Mouse (Mus musculus): ENCODE measurements at regions not wholly inside any gene's neighbourhood (a gene's known extent, or its start where the extent isn't known, plus 50 kb on each side); places are given as distances from the start of the nearest gene placed in this dataset.
A peak's percentile ranks its signal among the peaks of the same experiment; 100 is the strongest.

DNA sequence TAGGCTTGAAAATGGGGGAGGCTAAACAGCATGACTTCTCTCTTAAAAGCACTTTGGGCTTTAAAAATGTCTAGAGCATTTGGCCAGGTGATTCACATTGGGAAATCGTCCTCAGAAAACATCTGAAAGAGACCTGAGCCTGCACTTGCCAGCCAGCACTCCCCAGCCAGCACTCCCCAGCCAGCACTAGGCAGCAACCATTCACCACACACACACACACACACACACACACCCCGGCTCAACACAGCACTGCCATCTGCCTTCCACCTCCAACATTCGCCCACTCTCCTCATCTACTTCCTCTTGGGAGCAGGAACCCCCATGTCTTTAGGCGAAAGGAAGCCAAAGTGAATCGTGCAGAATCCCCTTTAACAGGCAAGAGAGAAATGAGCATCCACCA is 85.4 kb downstream of the Atp23 start:
- ATAC-seq (ENCODE audit: insufficient read depth, low FRiP score, low TSS enrichment) (no peak), DNase-seq (ENCODE audit: low spot score) (no peak)
- WGBS: 80% methylated on average over 5 of the region's 5 CpGs
- no peaks in the 10 kb centered on the region for H3K27me3 ChIP-seq (ENCODE audit: control insufficient read depth, insufficient read depth, low read length)
- no peak overlapping the region for H3K9ac ChIP-seq (ENCODE audit: low read length)
- H3K27ac ChIP-seq (ENCODE audit: low read depth, low read length): no peak overlapping the region
- H3K4me2 ChIP-seq (ENCODE audit: low read depth): no peak overlapping the region
- H3K36me3 ChIP-seq (ENCODE audit: control insufficient read depth, insufficient read depth, low read length): no peaks in the 10 kb centered on the region
- H3K4me1 ChIP-seq (ENCODE audit: control insufficient read depth, insufficient read depth, low read length): no peaks in the 10 kb centered on the region
- H3K9me3 ChIP-seq (ENCODE audit: control insufficient read depth, low read length): no peaks in the 10 kb centered on the region
- H3K4me3 ChIP-seq (ENCODE audit: low read depth, low read length): no peak overlapping the region

- Histone ChIP-seq H3K9me3 (ENCODE audit: control insufficient read depth, low read length) (no peaks in the 10 kb centered on the region), H3K4me2 (ENCODE audit: low read depth) (no peak overlapping the region), H3K36me3 (ENCODE audit: control insufficient read depth, insufficient read depth, low read length) (no peaks in the 10 kb centered on the region), H3K4me3 (ENCODE audit: low read depth, low read length) (no peak overlapping the region), H3K9ac (ENCODE audit: low read length) (no peak overlapping the region), H3K27me3 (ENCODE audit: control insufficient read depth, insufficient read depth, low read length) (no peaks in the 10 kb centered on the region), H3K4me1 (ENCODE audit: control insufficient read depth, insufficient read depth, low read length) (no peaks in the 10 kb centered on the region), H3K27ac (ENCODE audit: low read depth, low read length) (no peak overlapping the region)
- ATAC-seq (ENCODE audit: insufficient read depth, low FRiP score, low TSS enrichment) (no peak), DNase-seq (ENCODE audit: low spot score) (no peak)
- 94% methylated on average over 18 of the region's 18 CpGs for WGBS
Observed at GRCm38 (mm10) chr10:126814968-126815367, 86.2 kb downstream of the Atp23 start.

- no peaks in the 10 kb centered on the region for H3K27me3 ChIP-seq (ENCODE audit: control insufficient read depth, insufficient read depth, low read length)
- 90% methylated on average over 6 of the region's 6 CpGs for WGBS
- no peak overlapping the region for H3K4me3 ChIP-seq (ENCODE audit: low read depth, low read length)
- no peaks in the 10 kb centered on the region for H3K9me3 ChIP-seq (ENCODE audit: control insufficient read depth, low read length)
- no peak overlapping the region for H3K27ac ChIP-seq (ENCODE audit: low read depth, low read length)
- no peaks in the 10 kb centered on the region for H3K4me1 ChIP-seq (ENCODE audit: control insufficient read depth, insufficient read depth, low read length)
- H3K9ac ChIP-seq (ENCODE audit: low read length): no peak overlapping the region
- no peak overlapping the region for H3K4me2 ChIP-seq (ENCODE audit: low read depth)
- no peak for ATAC-seq (ENCODE audit: insufficient read depth, low FRiP score, low TSS enrichment)
- no peak for DNase-seq (ENCODE audit: low spot score)
- no peaks in the 10 kb centered on the region for H3K36me3 ChIP-seq (ENCODE audit: control insufficient read depth, insufficient read depth, low read length)
Observed at GRCm38 (mm10) chr10:126813051-126813593, 88.0 kb downstream of the Atp23 start.

- H3K36me3 ChIP-seq (ENCODE audit: control insufficient read depth, insufficient read depth, low read length): no peaks in the 10 kb centered on the region
- no peaks in the 10 kb centered on the region for H3K9me3 ChIP-seq (ENCODE audit: control insufficient read depth, low read length)
- 82% methylated on average over 7 of the region's 7 CpGs for WGBS
- H3K27ac ChIP-seq (ENCODE audit: low read depth, low read length): no peak overlapping the region
- ATAC-seq (ENCODE audit: insufficient read depth, low FRiP score, low TSS enrichment) (no peak), DNase-seq (ENCODE audit: low spot score) (no peak)
- no peak overlapping the region for H3K9ac ChIP-seq (ENCODE audit: low read length)
- H3K4me3 ChIP-seq (ENCODE audit: low read depth, low read length): no peak overlapping the region
- no peak overlapping the region for H3K4me2 ChIP-seq (ENCODE audit: low read depth)
- H3K27me3 ChIP-seq (ENCODE audit: control insufficient read depth, insufficient read depth, low read length): no peaks in the 10 kb centered on the region
- no peaks in the 10 kb centered on the region for H3K4me1 ChIP-seq (ENCODE audit: control insufficient read depth, insufficient read depth, low read length)
Observed at GRCm38 (mm10) chr10:126812243-126812755, 88.9 kb downstream of the Atp23 start.

- H3K9me3 ChIP-seq (ENCODE audit: control insufficient read depth, low read length): no peaks in the 10 kb centered on the region
- DNase-seq (ENCODE audit: low spot score) (no peak), ATAC-seq (ENCODE audit: insufficient read depth, low FRiP score, low TSS enrichment) (no peak)
- H3K27ac ChIP-seq (ENCODE audit: low read depth, low read length): no peak overlapping the region
- no peaks in the 10 kb centered on the region for H3K27me3 ChIP-seq (ENCODE audit: control insufficient read depth, insufficient read depth, low read length)
- WGBS: 81% methylated on average over 11 of the region's 11 CpGs
- no peak overlapping the region for H3K9ac ChIP-seq (ENCODE audit: low read length)
- H3K4me1 ChIP-seq (ENCODE audit: control insufficient read depth, insufficient read depth, low read length): no peaks in the 10 kb centered on the region
- no peaks in the 10 kb centered on the region for H3K36me3 ChIP-seq (ENCODE audit: control insufficient read depth, insufficient read depth, low read length)
- no peak overlapping the region for H3K4me3 ChIP-seq (ENCODE audit: low read depth, low read length)
- H3K4me2 ChIP-seq (ENCODE audit: low read depth): no peak overlapping the region
Observed at GRCm38 (mm10) chr10:126810346-126811095, 90.6 kb downstream of the Atp23 start.

DNA sequence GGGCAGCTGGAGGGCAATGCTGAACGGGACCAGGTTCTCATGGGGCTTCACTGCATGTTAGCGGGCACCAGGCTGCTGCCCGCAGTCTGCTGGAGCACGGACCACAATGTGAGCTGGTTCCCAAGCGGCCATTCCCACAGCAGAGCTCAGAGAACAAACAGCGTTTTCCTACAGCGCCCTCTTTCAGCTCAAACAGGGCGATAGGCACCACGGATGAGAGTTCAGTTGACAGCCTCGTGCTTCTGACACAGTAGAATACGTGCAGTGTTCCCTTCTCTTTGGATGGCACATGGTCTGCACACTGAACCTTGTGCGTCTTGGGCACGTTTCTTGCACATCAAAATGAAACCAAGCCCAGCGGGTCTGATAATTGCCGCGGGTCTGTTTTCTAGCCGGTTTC is 91.6 kb downstream of the Atp23 start:
- 61% methylated on average over 17 of the region's 17 CpGs for WGBS

GRCm38 (mm10) chr10:126806881-126807280 is 94.3 kb downstream of the Atp23 start:
- DNase-seq (ENCODE audit: low spot score): no peak
- no peak overlapping the region for H3K9ac ChIP-seq (ENCODE audit: low read length)
- H3K4me1 ChIP-seq (ENCODE audit: control insufficient read depth, insufficient read depth, low read length): no peaks in the 10 kb centered on the region
- WGBS: 82% methylated on average over 4 of the region's 4 CpGs
- H3K4me3 ChIP-seq (ENCODE audit: low read depth, low read length): no peak overlapping the region
- no peak overlapping the region for H3K4me2 ChIP-seq (ENCODE audit: low read depth)
- H3K27ac ChIP-seq (ENCODE audit: low read depth, low read length): no peak overlapping the region
- no peaks in the 10 kb centered on the region for H3K27me3 ChIP-seq (ENCODE audit: control insufficient read depth, insufficient read depth, low read length)
- H3K36me3 ChIP-seq (ENCODE audit: control insufficient read depth, insufficient read depth, low read length): no peaks in the 10 kb centered on the region
- H3K9me3 ChIP-seq (ENCODE audit: control insufficient read depth, low read length): no peaks in the 10 kb centered on the region
- ATAC-seq (ENCODE audit: insufficient read depth, low FRiP score, low TSS enrichment): no peak

More for the DNA sequence above, 91.6 kb downstream of the Atp23 start:
- H3K9me3 ChIP-seq (ENCODE audit: control insufficient read depth, low read length): no peaks in the 10 kb centered on the region
- H3K4me1 ChIP-seq (ENCODE audit: control insufficient read depth, insufficient read depth, low read length): no peaks in the 10 kb centered on the region
- H3K27me3 ChIP-seq (ENCODE audit: control insufficient read depth, insufficient read depth, low read length): no peaks in the 10 kb centered on the region
- H3K36me3 ChIP-seq (ENCODE audit: control insufficient read depth, insufficient read depth, low read length): no peaks in the 10 kb centered on the region
- H3K4me2 ChIP-seq (ENCODE audit: low read depth): peak overlapping the region; percentile 31
- peak; percentile 39; the same call in 1 of the 2 replicates for ATAC-seq (ENCODE audit: insufficient read depth, low FRiP score, low TSS enrichment)
- H3K27ac ChIP-seq (ENCODE audit: low read depth, low read length): no peak overlapping the region
- H3K4me3 ChIP-seq (ENCODE audit: low read depth, low read length): no peak overlapping the region
- DNase-seq (ENCODE audit: low spot score): peak; percentile 32
- peak overlapping the region; percentile 8; the same call in 1 of the 2 replicates for H3K9ac ChIP-seq (ENCODE audit: low read length)

GRCm38 (mm10) chr10:126802732-126803131 is 98.4 kb downstream of the Atp23 start:
- no peak overlapping the region for H3K4me2 ChIP-seq (ENCODE audit: low read depth)
- H3K27me3 ChIP-seq (ENCODE audit: control insufficient read depth, insufficient read depth, low read length): no peaks in the 10 kb centered on the region
- DNase-seq (ENCODE audit: low spot score) (no peak), ATAC-seq (ENCODE audit: insufficient read depth, low FRiP score, low TSS enrichment) (no peak)
- no peaks in the 10 kb centered on the region for H3K4me1 ChIP-seq (ENCODE audit: control insufficient read depth, insufficient read depth, low read length)
- H3K4me3 ChIP-seq (ENCODE audit: low read depth, low read length): no peak overlapping the region
- WGBS: 76% methylated on average over 4 of the region's 4 CpGs
- H3K9me3 ChIP-seq (ENCODE audit: control insufficient read depth, low read length): no peaks in the 10 kb centered on the region
- no peak overlapping the region for H3K27ac ChIP-seq (ENCODE audit: low read depth, low read length)
- no peaks in the 10 kb centered on the region for H3K36me3 ChIP-seq (ENCODE audit: control insufficient read depth, insufficient read depth, low read length)
- no peak overlapping the region for H3K9ac ChIP-seq (ENCODE audit: low read length)

- DNase-seq (ENCODE audit: low spot score): no peak
- Histone ChIP-seq H3K27me3 (ENCODE audit: control insufficient read depth, insufficient read depth, low read length) (no peaks in the 10 kb centered on the region), H3K4me2 (ENCODE audit: low read depth) (no peak overlapping the region)
Observed at GRCm38 (mm10) chr10:126799393-126799792, 101.8 kb downstream of the Atp23 start.

More at GRCm38 (mm10) chr10:126799393-126799792, 101.8 kb downstream of the Atp23 start:
- Histone ChIP-seq H3K9me3 (ENCODE audit: control insufficient read depth, low read length) (no peaks in the 10 kb centered on the region), H3K27ac (ENCODE audit: low read depth, low read length) (no peak overlapping the region), H3K4me1 (ENCODE audit: control insufficient read depth, insufficient read depth, low read length) (no peaks in the 10 kb centered on the region), H3K4me3 (ENCODE audit: low read depth, low read length) (no peak overlapping the region), H3K9ac (ENCODE audit: low read length) (no peak overlapping the region), H3K36me3 (ENCODE audit: control insufficient read depth, insufficient read depth, low read length) (no peaks in the 10 kb centered on the region)
- no peak for ATAC-seq (ENCODE audit: insufficient read depth, low FRiP score, low TSS enrichment)
- WGBS: 68% methylated on average over 4 of the region's 4 CpGs
